In the genomic region with DNA sequence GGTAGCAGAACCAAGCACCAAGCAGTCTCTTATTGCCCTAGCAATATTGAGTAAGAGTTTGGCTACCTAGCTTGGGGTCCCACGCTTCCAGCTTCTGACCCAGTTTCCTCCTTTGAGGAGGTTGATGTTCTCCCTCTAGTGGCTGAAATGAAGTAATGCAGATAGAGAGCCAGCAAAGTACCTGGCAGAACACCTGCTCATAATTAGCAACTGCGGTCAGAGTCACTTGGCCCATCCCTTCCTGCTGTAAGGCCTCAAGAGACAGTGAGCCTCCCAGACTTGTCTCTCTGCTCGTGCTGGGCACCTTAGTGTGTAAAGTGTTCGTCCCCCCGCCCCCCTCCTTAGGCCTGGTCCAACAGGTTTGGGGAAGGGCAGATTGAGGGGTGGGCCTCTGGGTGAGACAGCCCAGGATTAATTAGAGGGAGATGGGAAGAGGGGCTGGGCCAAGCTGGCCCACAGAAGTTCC, we compare ENCODE assay signal across 9 mouse cellular contexts. TPM values are rescaled to one million over a fixed set of nuclear protein-coding genes. Genes with fewer than 3 reads are reported as not detected.
DNase-seq lines count a peak whose midpoint lies in the region; ATAC-seq and TF ChIP-seq lines count a peak whose summit lies in the region.
"Had no signal": no experiment of that assay in that cellular context is flagged by ENCODE, and none has a peak within 500 bp of the region (broad histone marks: within the 10 kb centered on the region; RNA-seq: fewer than 3 reads in every experiment).

No protein-coding gene starts in this region.

- peaks cover 43% of the 10 kb centered on the region for H3K36me3 ChIP-seq in E14TG2a.4 (ENCODE audit: insufficient read depth, low read length)
- peaks cover 31% of the 10 kb centered on the region for H3K36me3 ChIP-seq in embryonic facial prominence, embryonic 14.5 days (ENCODE audit: control insufficient read depth, insufficient read depth, low read length)
- peaks cover 25% of the 10 kb centered on the region for H3K36me3 ChIP-seq in lung, embryonic 14.5 days (ENCODE audit: insufficient read depth)
- peaks cover 2% of the 10 kb centered on the region; the same call in 1 of the 2 replicates for H3K36me3 ChIP-seq in splenic B cell, adult 2 months (ENCODE audit: control insufficient read depth, insufficient read depth, low read length, poor library complexity, severe bottlenecking)

- peak; percentile 91 for TF ChIP-seq CTCF in E14TG2a.4 (conservative IDR thresholded peaks at IDR 0.05; ENCODE audit: low read length)
- peak; percentile 82 for TF ChIP-seq CTCF in lung, embryonic 14.5 days (IDR thresholded peaks at IDR 0.05; ENCODE audit: low read depth)

- peaks cover 41% of the 10 kb centered on the region for H3K27me3 ChIP-seq in E14TG2a.4 (ENCODE audit: insufficient read depth, low read length)
- H3K27me3 ChIP-seq in embryonic facial prominence, embryonic 14.5 days (replicated peaks; ENCODE audit: control insufficient read depth, insufficient read depth, low read length) = peaks cover 37% of the 10 kb centered on the region
- H3K27me3 ChIP-seq in lung, embryonic 14.5 days (ENCODE audit: insufficient read depth, low read length) = peaks cover 22% of the 10 kb centered on the region
- no peaks in the 10 kb centered on the region for H3K27me3 ChIP-seq in splenic B cell, adult 2 months (ENCODE audit: control insufficient read depth, insufficient read depth, low read length, poor library complexity, severe bottlenecking)

- H3K9me3 ChIP-seq in E14TG2a.4 (ENCODE audit: low read length) = no peaks in the 10 kb centered on the region
- no peaks in the 10 kb centered on the region for H3K9me3 ChIP-seq in embryonic facial prominence, embryonic 14.5 days (ENCODE audit: control insufficient read depth, low read length)
- no peaks in the 10 kb centered on the region for H3K9me3 ChIP-seq in lung, embryonic 14.5 days (ENCODE audit: low read depth, low read length)
- H3K9me3 ChIP-seq: liver, embryonic 15.5 days had no signal

- H3K4me1 ChIP-seq in E14TG2a.4 (replicated peaks; ENCODE audit: low read depth, low read length) = peaks cover 72% of the 10 kb centered on the region
- peaks cover 11% of the 10 kb centered on the region; the same call in 1 of the 2 replicates for H3K4me1 ChIP-seq in embryonic facial prominence, embryonic 14.5 days (ENCODE audit: control insufficient read depth, insufficient read depth, low read length)
- H3K4me1 ChIP-seq in lung, embryonic 14.5 days (ENCODE audit: insufficient read depth) = no peaks in the 10 kb centered on the region

- H3K9ac ChIP-seq in embryonic facial prominence, embryonic 14.5 days (ENCODE audit: low read depth, low read length) = 0 out of 2 replicates have a peak overlapping the region, but pooled peaks have one; percentile 5
- no peak overlapping the region for H3K9ac ChIP-seq in lung, embryonic 14.5 days
- H3K9ac ChIP-seq: liver, embryonic 15.5 days had no signal

- peak; percentile 60 for ATAC-seq in embryonic facial prominence, embryonic 14.5 days (ENCODE audit: low read depth)
- 0 out of 2 replicates have a peak, but pooled peaks have one; percentile 26 for ATAC-seq in lung, embryonic 14.5 days (ENCODE audit: insufficient read depth)

- H3K27ac ChIP-seq in embryonic facial prominence, embryonic 14.5 days (replicated peaks; ENCODE audit: low read depth, low read length) = no peak overlapping the region
- no peak overlapping the region for H3K27ac ChIP-seq in lung, embryonic 14.5 days (ENCODE audit: low read depth)
- H3K27ac ChIP-seq: liver, embryonic 15.5 days had no signal

- no peak overlapping the region for H3K4me2 ChIP-seq in embryonic facial prominence, embryonic 14.5 days (ENCODE audit: low read depth, low read length)
- no peak overlapping the region for H3K4me2 ChIP-seq in lung, embryonic 14.5 days
- H3K4me2 ChIP-seq: liver, embryonic 15.5 days had no signal

- no peak overlapping the region for H3K4me3 ChIP-seq in E14TG2a.4 (replicated peaks; ENCODE audit: low read length)
- no peak overlapping the region for H3K4me3 ChIP-seq in embryonic facial prominence, embryonic 14.5 days (ENCODE audit: low read depth, low read length)
- no peak overlapping the region for H3K4me3 ChIP-seq in lung, embryonic 14.5 days (ENCODE audit: low read depth, low read length)
- H3K4me3 ChIP-seq: liver, embryonic 15.5 days had no signal

- WGBS in embryonic facial prominence, embryonic 14.5 days = 7% methylated on average over 5 of the region's 5 CpGs
- WGBS in lung, embryonic 14.5 days = 12% methylated on average over 5 of the region's 5 CpGs

- peak; percentile 24 for DNase-seq in heart, adult 8-10 months (ENCODE audit: low spot score)
- no peak for DNase-seq in heart, postnatal 4 days
- DNase-seq in embryonic facial prominence, embryonic 14.5 days (ENCODE audit: low spot score) = peak; percentile 67
- DNase-seq in lung, embryonic 14.5 days = peak; percentile 72
- peak; percentile 72 for DNase-seq in splenic B cell, adult 2 months (ENCODE audit: low read depth, low spot score)
- DNase-seq in adrenal gland, adult 2 months = no peak
- no peak for DNase-seq in layer of hippocampus, adult 11-12 months (ENCODE audit: low spot score)

RNA-seq across cellular contexts. Expression of gene Bicdl2, which starts 4.3 kb away (rescaled TPM):
- total RNA-seq in heart, adult 8-10 months (2022) = not detected
- total RNA-seq in heart, postnatal 4 days (2021) = under 1 TPM in 1 of 2 experiments, not detected in 1; 0.14 TPM
- 3.1 and 3.9 TPM in 2 replicates for polyA plus RNA-seq in embryonic facial prominence, embryonic 14.5 days (2014; fragmentation: Nextera tagmentation; extraction: Ambion mirVana)
- 1.3 and 1.9 TPM in 2 replicates for polyA plus RNA-seq in lung, embryonic 14.5 days (2014; fragmentation: Nextera tagmentation; extraction: Ambion mirVana)
- not detected for total RNA-seq in adrenal gland, adult 2 months (2021)
- polyA plus RNA-seq in adrenal gland, adult 2 months (2012; rRNA removed) = not detected in 2 replicates
- polyA plus RNA-seq: liver, embryonic 15.5 days had no signal

RNA-seq across cellular contexts. Expression of gene Hcfc1r1, which starts 8.8 kb away (rescaled TPM):
- 100 to 1,000 TPM; 200 to 231 (median 211) TPM for total RNA-seq in heart, adult 8-10 months (2022)
- 100 to 1,000 TPM; 214 to 238 TPM for total RNA-seq in heart, postnatal 4 days (2021)
- 94.8 and 107 TPM in 2 replicates for polyA plus RNA-seq in embryonic facial prominence, embryonic 14.5 days (2014; fragmentation: Nextera tagmentation; extraction: Ambion mirVana)
- polyA plus RNA-seq in lung, embryonic 14.5 days (2014; fragmentation: Nextera tagmentation; extraction: Ambion mirVana) = 63.8 and 71.1 TPM in 2 replicates
- 100 to 1,000 TPM; 170 to 228 TPM for total RNA-seq in adrenal gland, adult 2 months (2021)
- 747 and 838 TPM in 2 replicates for polyA plus RNA-seq in adrenal gland, adult 2 months (2012; rRNA removed)

RNA-seq across cellular contexts. Expression of gene Thoc6, which starts 9.1 kb away (rescaled TPM):
- 10 to 100 TPM in 3 of 4 experiments, 1 to 10 TPM in 1; 8.8 to 11.6 (median 11.0) TPM for total RNA-seq in heart, adult 8-10 months (2022)
- total RNA-seq in heart, postnatal 4 days (2021) = 10 to 100 TPM; 24.8 to 28.8 TPM
- polyA plus RNA-seq in embryonic facial prominence, embryonic 14.5 days (2014; fragmentation: Nextera tagmentation; extraction: Ambion mirVana) = 35.1 and 38.1 TPM in 2 replicates
- polyA plus RNA-seq in lung, embryonic 14.5 days (2014; fragmentation: Nextera tagmentation; extraction: Ambion mirVana) = 47.4 and 49.6 TPM in 2 replicates
- 10 to 100 TPM; 19.5 to 36.7 TPM for total RNA-seq in adrenal gland, adult 2 months (2021)
- polyA plus RNA-seq in adrenal gland, adult 2 months (2012; rRNA removed) = 28.1 and 30.6 TPM in 2 replicates

RNA-seq across cellular contexts. Expression of gene Tnfrsf12a, which starts 12.7 kb away (rescaled TPM):
- total RNA-seq in heart, adult 8-10 months (2022) = 100 to 1,000 TPM in 2 of 4 experiments, 10 to 100 TPM in 2; 55.7 to 113 (median 85.0) TPM
- total RNA-seq in heart, postnatal 4 days (2021) = 100 to 1,000 TPM; 212 to 246 TPM
- polyA plus RNA-seq in embryonic facial prominence, embryonic 14.5 days (2014; fragmentation: Nextera tagmentation; extraction: Ambion mirVana) = 23.3 and 30.7 TPM in 2 replicates
- 21.6 and 24.0 TPM in 2 replicates for polyA plus RNA-seq in lung, embryonic 14.5 days (2014; fragmentation: Nextera tagmentation; extraction: Ambion mirVana)
- 100 to 1,000 TPM; 147 to 270 TPM for total RNA-seq in adrenal gland, adult 2 months (2021)
- polyA plus RNA-seq in adrenal gland, adult 2 months (2012; rRNA removed) = 83.4 and 96.8 TPM in 2 replicates

RNA-seq across cellular contexts. Expression of gene Cldn6, which starts 14.5 kb away (rescaled TPM):
- total RNA-seq in heart, adult 8-10 months (2022) = not detected
- total RNA-seq in heart, postnatal 4 days (2021) = not detected
- 17.0 and 22.6 TPM in 2 replicates for polyA plus RNA-seq in embryonic facial prominence, embryonic 14.5 days (2014; fragmentation: Nextera tagmentation; extraction: Ambion mirVana)
- polyA plus RNA-seq in lung, embryonic 14.5 days (2014; fragmentation: Nextera tagmentation; extraction: Ambion mirVana) = 207 and 219 TPM in 2 replicates
- total RNA-seq in adrenal gland, adult 2 months (2021) = not detected
- polyA plus RNA-seq in adrenal gland, adult 2 months (2012; rRNA removed) = not detected in 2 replicates

Comparison
In these comparisons a context has a peak if more than half of its experiments do, and no peak if none do; other contexts are left out.
1. DNase-seq: peak in heart, adult 8-10 months (single experiment), embryonic facial prominence, embryonic 14.5 days (single experiment), lung, embryonic 14.5 days (single experiment) and splenic B cell, adult 2 months (single experiment); none in heart, postnatal 4 days (single experiment), adrenal gland, adult 2 months (single experiment) and layer of hippocampus, adult 11-12 months (single experiment).